Mouse (Mus musculus) MEL (cell line): ENCODE data around the gene Gpsm2. TPM values are rescaled to one million over a fixed set of nuclear protein-coding genes. Genes with fewer than 3 reads are reported as not detected.

ENCODE experiments used
- DNase-seq: peaks from one replicate; pipeline ENCODE4 v3.0.0; 2011; ENCODE audit warnings: low read depth, low spot score
- H3K27ac ChIP-seq: 2 replicates; pipeline ENCODE4 v1.5.1; 2012; ENCODE audit warnings: low read depth, mild to moderate bottlenecking, control low read depth, low read length, moderate library complexity; ENCODE audit not compliant: control insufficient read depth
- H3K27me3 ChIP-seq, 2 experiments: fragments of 150-350 bp in 1 of 2; sonication (generic) in 1 of 2; 2 replicates each; pipeline ENCODE4 v1.6.1; 2012; ENCODE audit warnings: low read length in 2 of 2, mild to moderate bottlenecking in 2 of 2, improper control_type of control experiment in 1 of 2, moderate library complexity in 1 of 2; ENCODE audit not compliant: insufficient read depth in 2 of 2, control insufficient read depth in 1 of 2
- H3K36me3 ChIP-seq, 2 experiments: 2 replicates each; pipeline ENCODE4 v1.6.1; 2012 to 2014; ENCODE audit warnings: low read length in 2 of 2, improper control_type of control experiment in 1 of 2, inconsistent platforms in 1 of 2, mild to moderate bottlenecking in 1 of 2; ENCODE audit not compliant: insufficient read depth in 2 of 2, control insufficient read depth in 1 of 2
- H3K4me1 ChIP-seq, 2 experiments: fragments of 150-350 bp in 1 of 2; sonication (generic) in 1 of 2; 2 replicates each; pipeline ENCODE4 v1.6.1; 2012; ENCODE audit warnings: low read length in 2 of 2, improper control_type of control experiment in 1 of 2, mild to moderate bottlenecking in 1 of 2; ENCODE audit not compliant: insufficient read depth in 2 of 2, control insufficient read depth in 1 of 2
- H3K4me3 ChIP-seq, 2 experiments: fragments of 150-350 bp in 1 of 2; sonication (generic) in 1 of 2; 2 replicates each; pipeline ENCODE4 v1.5.1; 2012; ENCODE audit warnings: low read depth in 2 of 2, low read length in 2 of 2, mild to moderate bottlenecking in 2 of 2, moderate library complexity in 2 of 2, control low read depth in 1 of 2, improper control_type of control experiment in 1 of 2; ENCODE audit not compliant: control insufficient read depth in 1 of 2, insufficient read depth in 1 of 2
- H3K79me2 ChIP-seq: 2 replicates; pipeline ENCODE4 v1.6.1; 2012; ENCODE audit warnings: mild to moderate bottlenecking, low read length, moderate library complexity; ENCODE audit not compliant: control insufficient read depth, poor library complexity, insufficient read depth
- H3K9ac ChIP-seq: 2 replicates; pipeline ENCODE4 v1.6.1; 2012; ENCODE audit warnings: low read depth, mild to moderate bottlenecking, control low read depth, low read length, moderate library complexity; ENCODE audit not compliant: control insufficient read depth, poor library complexity, severe bottlenecking
- H3K9me3 ChIP-seq: fragments of 150-350 bp; sonication (generic); replicated peaks from 2 replicates; pipeline ENCODE4 v1.6.1; 2012; ENCODE audit warnings: mild to moderate bottlenecking, low read length, improper control_type of control experiment, moderate library complexity; ENCODE audit not compliant: insufficient read depth
- BHLHE40 ChIP-seq: IDR thresholded peaks from 2 replicates; pipeline ENCODE4 v1.6.1; 2012; ENCODE audit warnings: low read depth, mild to moderate bottlenecking, inconsistent platforms, low read length, improper control_type of control experiment, borderline replicate concordance
- CHD1 ChIP-seq: IDR thresholded peaks from 2 replicates; pipeline ENCODE4 v1.6.1; 2012; ENCODE audit warnings: low read depth, mild to moderate bottlenecking, inconsistent platforms, low read length, improper control_type of control experiment
- CTCF ChIP-seq, 3 experiments: IDR thresholded peaks in 2 of 3; conservative IDR thresholded peaks in 1 of 3; 2 replicates each; pipeline ENCODE4 v1.5.1; 2011 to 2012; ENCODE audit warnings: low read length in 3 of 3, low read depth in 2 of 3, mild to moderate bottlenecking in 2 of 3, improper control_type of control experiment in 1 of 3, inconsistent platforms in 1 of 3, mixed read lengths in 1 of 3, moderate library complexity in 1 of 3; ENCODE audit not compliant: control insufficient read depth in 1 of 3, insufficient read depth in 1 of 3, poor library complexity in 1 of 3, severe bottlenecking in 1 of 3
- E2F4 ChIP-seq: IDR thresholded peaks from 2 replicates; pipeline ENCODE4 v1.6.1; 2011; ENCODE audit warnings: low read depth, low read length, improper control_type of control experiment, borderline replicate concordance
- ELF1 ChIP-seq: IDR thresholded peaks from 2 replicates; pipeline ENCODE4 v1.6.1; 2014; ENCODE audit warnings: low read depth, mild to moderate bottlenecking, inconsistent platforms, low read length, improper control_type of control experiment, moderate library complexity
- EP300 ChIP-seq, 2 experiments: IDR thresholded peaks; 2 replicates each; pipeline ENCODE4 v1.6.1; 2011; ENCODE audit warnings: improper control_type of control experiment in 2 of 2, low read length in 2 of 2, low read depth in 1 of 2, mild to moderate bottlenecking in 1 of 2
- ETS1 ChIP-seq: IDR thresholded peaks from 2 replicates; pipeline ENCODE4 v1.6.1; 2012; ENCODE audit warnings: low read depth, mild to moderate bottlenecking, inconsistent platforms, low read length, improper control_type of control experiment, moderate library complexity
- GABPA ChIP-seq: IDR thresholded peaks from 2 replicates; pipeline ENCODE4 v1.6.1; 2012; ENCODE audit warnings: low read depth, mild to moderate bottlenecking, inconsistent platforms, low read length, improper control_type of control experiment, moderate library complexity
- GATA1 ChIP-seq: IDR thresholded peaks from 2 replicates; pipeline ENCODE4 v1.6.1; 2011; ENCODE audit warnings: low read depth, low read length, improper control_type of control experiment
- JUND ChIP-seq: IDR thresholded peaks from 2 replicates; pipeline ENCODE4 v1.6.1; 2011; ENCODE audit warnings: low read depth, mild to moderate bottlenecking, improper control_type of control experiment, low read length
- KAT2A ChIP-seq: conservative IDR thresholded peaks from 2 replicates; pipeline ENCODE4 v1.6.1; 2012; ENCODE audit warnings: low read depth, low read length, improper control_type of control experiment, inconsistent platforms
- MAFK ChIP-seq: IDR thresholded peaks from 2 replicates; pipeline ENCODE4 v1.6.1; 2011; ENCODE audit warnings: low read depth, mild to moderate bottlenecking, low read length, improper control_type of control experiment, borderline replicate concordance
- MAX ChIP-seq: IDR thresholded peaks from 2 replicates; pipeline ENCODE4 v1.6.1; 2011; ENCODE audit warnings: low read length, improper control_type of control experiment
- MAZ ChIP-seq: IDR thresholded peaks from 2 replicates; pipeline ENCODE4 v1.6.1; 2012; ENCODE audit warnings: low read depth, mild to moderate bottlenecking, inconsistent platforms, low read length, improper control_type of control experiment
- MEF2A ChIP-seq: IDR thresholded peaks from 2 replicates; pipeline ENCODE4 v1.6.1; 2014; ENCODE audit warnings: low read depth, mild to moderate bottlenecking, inconsistent platforms, low read length, improper control_type of control experiment; ENCODE audit not compliant: poor library complexity, insufficient replicate concordance, severe bottlenecking; ENCODE audit errors: extremely low read depth
- MXI1 ChIP-seq: IDR thresholded peaks from 2 replicates; pipeline ENCODE4 v1.6.1; 2011; ENCODE audit warnings: mild to moderate bottlenecking, low read depth, low read length, improper control_type of control experiment
- MYB ChIP-seq: IDR thresholded peaks from 2 replicates; pipeline ENCODE4 v1.6.1; 2011; ENCODE audit warnings: mild to moderate bottlenecking, low read depth, low read length, improper control_type of control experiment
- MYC ChIP-seq: IDR thresholded peaks from 2 replicates; pipeline ENCODE4 v1.6.1; 2011; ENCODE audit warnings: low read depth, mild to moderate bottlenecking, low read length, improper control_type of control experiment, moderate library complexity
- NELFE ChIP-seq: IDR thresholded peaks from 2 replicates; pipeline ENCODE4 v1.6.1; 2011; ENCODE audit warnings: low read depth, low read length, improper control_type of control experiment
- NRF1 ChIP-seq: IDR thresholded peaks from 2 replicates; pipeline ENCODE4 v1.6.1; 2014; ENCODE audit warnings: low read depth, mild to moderate bottlenecking, inconsistent platforms, low read length, improper control_type of control experiment, moderate library complexity; ENCODE audit not compliant: poor library complexity, insufficient read depth, severe bottlenecking
- POLR2AphosphoS2 ChIP-seq: IDR thresholded peaks from 2 replicates; pipeline ENCODE4 v1.6.1; 2011; ENCODE audit warnings: low read length, improper control_type of control experiment
- POLR2AphosphoS5 ChIP-seq: IDR thresholded peaks from 2 replicates; pipeline ENCODE4 v1.6.1; 2012; ENCODE audit warnings: low read depth, borderline replicate concordance, mild to moderate bottlenecking, inconsistent platforms, low read length, moderate library complexity, mixed read lengths
- RAD21 ChIP-seq: IDR thresholded peaks from 2 replicates; pipeline ENCODE4 v1.6.1; 2011; ENCODE audit warnings: mild to moderate bottlenecking, low read depth, low read length, improper control_type of control experiment
- RCOR1 ChIP-seq: IDR thresholded peaks from 2 replicates; pipeline ENCODE4 v1.6.1; 2012; ENCODE audit warnings: low read depth, mild to moderate bottlenecking, inconsistent platforms, low read length, improper control_type of control experiment
- SIN3A ChIP-seq: IDR thresholded peaks from 2 replicates; pipeline ENCODE4 v1.6.1; 2012; ENCODE audit warnings: low read length, improper control_type of control experiment, inconsistent platforms
- SMC3 ChIP-seq: IDR thresholded peaks from 2 replicates; pipeline ENCODE4 v1.6.1; 2011; ENCODE audit warnings: low read depth, low read length, improper control_type of control experiment
- TBP ChIP-seq: IDR thresholded peaks from 2 replicates; pipeline ENCODE4 v1.8.0; 2011; ENCODE audit warnings: low read depth, low read length, improper control_type of control experiment
- TCF12 ChIP-seq: IDR thresholded peaks from 2 replicates; pipeline ENCODE4 v1.6.1; 2014; ENCODE audit warnings: low read depth, mild to moderate bottlenecking, inconsistent platforms, low read length, improper control_type of control experiment, moderate library complexity
- USF1 ChIP-seq: IDR thresholded peaks from 2 replicates; pipeline ENCODE4 v1.6.1; 2014; ENCODE audit warnings: low read depth, mild to moderate bottlenecking, inconsistent platforms, low read length, improper control_type of control experiment, moderate library complexity
- USF2 ChIP-seq, 2 experiments: IDR thresholded peaks; 2 replicates each; pipeline ENCODE4 v1.6.1; 2011 to 2012; ENCODE audit warnings: improper control_type of control experiment in 2 of 2, low read length in 2 of 2, borderline replicate concordance in 1 of 2, inconsistent platforms in 1 of 2, low read depth in 1 of 2, mild to moderate bottlenecking in 1 of 2; ENCODE audit not compliant: insufficient read depth in 1 of 2
- ZC3H11A ChIP-seq: IDR thresholded peaks from 2 replicates; pipeline ENCODE4 v1.6.1; 2012; ENCODE audit warnings: low read depth, mild to moderate bottlenecking, inconsistent platforms, low read length, improper control_type of control experiment
- ZKSCAN1 ChIP-seq: IDR thresholded peaks from 2 replicates; pipeline ENCODE4 v1.6.1; 2012; ENCODE audit warnings: low read depth, mild to moderate bottlenecking, inconsistent platforms, low read length, improper control_type of control experiment, moderate library complexity
- ZMIZ1 ChIP-seq: IDR thresholded peaks from 2 replicates; pipeline ENCODE4 v1.6.1; 2012; ENCODE audit warnings: low read depth, mild to moderate bottlenecking, inconsistent platforms, low read length, improper control_type of control experiment, moderate library complexity
- ZNF384 ChIP-seq: IDR thresholded peaks from 2 replicates; pipeline ENCODE4 v1.6.1; 2012; ENCODE audit warnings: low read depth, mild to moderate bottlenecking, inconsistent platforms, low read length, improper control_type of control experiment
- polyA plus RNA-seq, 2 experiments: library from polyadenylated mRNA; stranded (reverse) in 1 of 2; unstranded in 1 of 2; fragments of >175 nt in 1 of 2; fragments of >200 nt in 1 of 2; gene quantifications; 2 replicates each; pipeline versions ENCODE4 v1.2.1 to v1.2.4; 2012; ENCODE audit warnings: low replicate concordance in 2 of 2, low read depth in 1 of 2; ENCODE audit not compliant: insufficient read length in 2 of 2, insufficient read depth in 1 of 2, missing spikeins in 1 of 2
- total RNA-seq: library from RNA; depleted of rRNA; stranded (reverse); fragments of 300-350 nt; gene quantifications from 2 replicates; pipeline ENCODE4 v1.2.3, GENCODE M21; 2012; rRNA removed

Gene Gpsm2
- total RNA-seq (17.6 and 21.7 TPM in 2 replicates), polyA plus RNA-seq (10 to 100 TPM in 1 of 2 experiments, not detected in 1; 27.5 TPM)

GRCm38 (mm10) chr3:108722036-108722872, at the start of gene Gpsm2:
TSS of gene Gpsm2 (minus strand) at chr3:108722309.
- peak; percentile 98 for DNase-seq
- H3K27ac ChIP-seq = peak within 1 kb of the TSS; percentile 26; the same call in 1 of the 2 replicates
- H3K4me3 ChIP-seq = peak within 1 kb of the TSS; percentile 85 to 89
- no peaks in the 10 kb centered on the region for H3K27me3 ChIP-seq
- H3K79me2 ChIP-seq = peaks cover 14% of the 10 kb centered on the region
- peak within 1 kb of the TSS; percentile 77 for H3K9ac ChIP-seq
- H3K4me1 ChIP-seq = peaks cover 13 to 21% of the 10 kb centered on the region in 2 experiments
- peaks cover 0 to 24% of the 10 kb centered on the region in 2 experiments; a peak in 2 of 4 replicates for H3K36me3 ChIP-seq
- H3K9me3 ChIP-seq = no peaks in the 10 kb centered on the region
- TF ChIP-seq CTCF (IDR thresholded peaks at IDR 0.05 in 2 of 3, conservative IDR thresholded peaks at IDR 0.05 in 1 of 3; ENCODE audit: control insufficient read depth in 1 of 3, insufficient read depth in 1 of 3, low read depth in 2 of 3, low read length in 3 of 3, poor library complexity in 1 of 3, severe bottlenecking in 1 of 3) = no peak
- 0 out of 2 replicates have a peak, but pooled peaks have one; percentile 4 for TF ChIP-seq RCOR1
- TF ChIP-seq MYC = no peak
- no peak for TF ChIP-seq MYB
- TF ChIP-seq JUND = no peak
- TF ChIP-seq ZMIZ1 = peak; percentile 87
- no peak for TF ChIP-seq KAT2A
- TF ChIP-seq GATA1 = no peak
- TF ChIP-seq E2F4 = 0 out of 2 replicates have a peak, but pooled peaks have one; percentile 27
- TF ChIP-seq POLR2AphosphoS2 = peak; percentile 54; the same call in 1 of the 2 replicates
- no peak for TF ChIP-seq MAFK
- TF ChIP-seq ZNF384 = no peak
- no peak for TF ChIP-seq RAD21
- no peak for TF ChIP-seq SIN3A
- no peak for TF ChIP-seq ELF1
- TF ChIP-seq MEF2A = no peak
- TF ChIP-seq TCF12 = no peak
- no peak for TF ChIP-seq ETS1
- TF ChIP-seq EP300 (IDR thresholded peaks at IDR 0.05; ENCODE audit: low read depth in 1 of 2, low read length in 2 of 2) = no peak
- TF ChIP-seq NELFE = peak; percentile 70
- no peak; the same call in 1 of the 2 replicates for TF ChIP-seq MXI1
- TF ChIP-seq SMC3 = no peak
- TF ChIP-seq CHD1 = no peak
- peak; percentile 94 for TF ChIP-seq NRF1
- TF ChIP-seq MAX = peak; percentile 94
- TF ChIP-seq ZC3H11A = no peak
- TF ChIP-seq TBP = no peak
- no peak; the same call in 1 of the 2 replicates for TF ChIP-seq BHLHE40
- TF ChIP-seq POLR2AphosphoS5 = no peak
- peak; percentile 98 for TF ChIP-seq USF1
- peak; percentile 54 to 86; a peak in 3 of 4 replicates for TF ChIP-seq USF2 (IDR thresholded peaks at IDR 0.05; ENCODE audit: borderline replicate concordance in 1 of 2, insufficient read depth in 1 of 2, low read depth in 1 of 2, low read length in 2 of 2)
- TF ChIP-seq GABPA = no peak
- peak; percentile 68; the same call in 1 of the 2 replicates for TF ChIP-seq MAZ
- no peak; the same call in 1 of the 2 replicates for TF ChIP-seq ZKSCAN1
